Mouse (Mus musculus): ENCODE measurements around the gene Cryz. TPM values are rescaled to one million over a fixed set of nuclear protein-coding genes. Genes with fewer than 3 reads are reported as not detected.

The Cryz gene
- 12.5 and 13.4 TPM in 2 replicates for polyA plus RNA-seq (2015; fragmentation: Nextera tagmentation; extraction: Ambion mirVana)

- WGBS = under 1% methylated on average over 25 of the region's 25 CpGs
- peak within 1 kb of the TSS; percentile 83 for H3K9ac ChIP-seq (replicated peaks)
- peak; percentile 93 for ATAC-seq
- no peaks in the 10 kb centered on the region for H3K27me3 ChIP-seq
- peaks cover 27% of the 10 kb centered on the region for H3K36me3 ChIP-seq
- peak within 1 kb of the TSS; percentile 93 for H3K27ac ChIP-seq
- H3K4me1 ChIP-seq (replicated peaks) = peaks cover 13% of the 10 kb centered on the region
- H3K9me3 ChIP-seq = no peaks in the 10 kb centered on the region
- H3K4me3 ChIP-seq (replicated peaks) = peak within 1 kb of the TSS; percentile 89
- H3K4me2 ChIP-seq (replicated peaks) = peak within 1 kb of the TSS; percentile 74
These were observed at the start of gene Cryz for GRCm38 (mm10) chr3:154596488-154596933. Cryz (plus strand) TSS chr3:154596711.

DNA sequence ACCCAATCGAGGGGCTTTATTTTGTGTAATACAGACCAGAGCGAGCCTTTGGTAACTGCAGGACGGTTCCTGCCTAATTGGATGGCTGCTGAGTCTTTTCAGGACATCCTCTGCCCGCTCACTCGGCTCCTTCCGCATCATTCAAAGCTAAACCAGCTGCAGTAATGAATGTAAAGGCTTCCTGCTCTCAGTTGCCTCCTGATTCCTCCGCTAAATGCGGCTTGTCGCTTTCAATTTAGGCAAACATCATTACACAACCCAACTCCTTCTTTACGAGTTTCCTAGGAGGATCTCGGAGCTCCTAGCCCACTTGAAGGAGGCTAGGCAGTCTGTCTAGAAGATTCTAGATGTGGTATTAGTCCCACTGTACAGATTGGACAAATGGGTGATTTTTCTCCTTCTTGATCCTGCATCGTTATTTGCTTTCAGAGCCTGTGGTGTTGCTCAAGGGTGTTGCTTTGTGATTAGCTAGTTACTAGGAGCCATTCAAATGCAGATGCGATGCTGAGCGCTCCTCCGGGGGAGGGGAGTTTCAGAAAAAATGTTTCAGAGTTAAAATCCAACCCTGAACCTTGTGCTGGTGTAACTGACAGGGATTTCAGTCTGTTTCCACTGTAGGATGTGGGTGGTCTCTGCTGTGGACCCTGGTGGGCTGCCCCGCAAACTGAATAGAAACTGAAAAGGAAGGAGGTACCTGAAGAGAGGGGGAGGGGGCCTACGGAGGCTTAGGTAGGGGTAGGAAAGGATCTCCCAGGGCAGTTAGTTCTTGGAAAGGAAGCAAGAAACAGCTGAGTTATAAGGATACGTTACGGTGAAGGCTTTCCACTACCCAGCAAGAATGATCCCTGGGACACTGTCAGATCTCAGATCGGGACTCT is 48.7 kb upstream of the Cryz start:
- H3K4me2 ChIP-seq (replicated peaks) = peak overlapping the region; percentile 31
- peaks cover 58% of the 10 kb centered on the region for H3K27me3 ChIP-seq
- H3K36me3 ChIP-seq = no peaks in the 10 kb centered on the region
- H3K4me1 ChIP-seq (replicated peaks) = peaks cover 39% of the 10 kb centered on the region
- 0 out of 2 replicates have a peak, but pooled peaks have one; percentile 9 for ATAC-seq
- 3% methylated on average over 20 of the region's 20 CpGs for WGBS
- H3K9ac ChIP-seq (replicated peaks) = no peak overlapping the region
- H3K4me3 ChIP-seq (replicated peaks) = peak overlapping the region; percentile 8; the same call in 1 of the 2 replicates
- H3K27ac ChIP-seq = no peak overlapping the region
- H3K9me3 ChIP-seq = no peaks in the 10 kb centered on the region

- no peak for ATAC-seq
- Histone ChIP-seq H3K4me3 (replicated peaks) (no peak overlapping the region), H3K9ac (replicated peaks) (no peak overlapping the region), H3K36me3 (no peaks in the 10 kb centered on the region), H3K27ac (no peak overlapping the region), H3K9me3 (no peaks in the 10 kb centered on the region), H3K4me1 (replicated peaks) (peaks cover 39% of the 10 kb centered on the region), H3K4me2 (replicated peaks) (no peak overlapping the region), H3K27me3 (peaks cover 62% of the 10 kb centered on the region)
- 30% methylated on average over 8 of the region's 8 CpGs for WGBS
These were observed 47.6 kb upstream of the Cryz start for GRCm38 (mm10) chr3:154548868-154549301.

DNA sequence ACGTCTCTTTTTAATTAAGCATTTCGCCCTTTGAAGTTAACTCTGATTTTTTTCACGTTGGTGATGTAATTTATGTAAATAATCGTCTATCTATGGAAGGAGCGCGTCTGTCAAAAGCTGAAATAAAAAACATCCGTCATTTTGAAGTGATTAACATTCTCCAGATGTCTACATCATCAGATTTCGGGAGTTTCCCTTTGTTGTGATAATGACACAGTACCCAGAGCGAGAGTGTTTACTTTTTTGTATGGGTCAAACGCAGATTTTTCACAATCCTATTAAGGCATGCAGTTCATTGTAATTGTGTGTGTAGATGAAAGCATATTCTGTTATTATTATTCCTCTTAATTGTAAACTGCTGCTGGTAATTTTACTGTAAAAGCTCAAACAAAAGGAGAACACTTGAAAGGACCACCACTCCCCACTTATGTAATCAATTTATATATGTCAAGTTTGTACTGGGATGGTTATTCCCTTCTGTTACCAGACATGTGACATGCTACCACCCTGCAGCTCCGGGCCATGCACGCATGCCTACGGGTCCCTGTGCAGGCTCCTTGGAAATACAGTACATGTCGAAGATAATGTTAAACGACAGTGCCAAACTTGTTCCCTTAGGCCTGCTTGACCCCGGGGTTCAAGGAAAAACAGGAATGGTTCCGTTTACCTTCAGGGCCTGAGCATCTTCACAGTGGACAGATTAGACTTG is 46.0 kb upstream of the Cryz start:
- no peak overlapping the region for H3K27ac ChIP-seq
- H3K4me2 ChIP-seq (replicated peaks) = peak overlapping the region; percentile 4; the same call in 1 of the 2 replicates

GRCm38 (mm10) chr3:154551035-154551411 is 45.5 kb upstream of the Cryz start:
- no peak overlapping the region for H3K27ac ChIP-seq
- peak; percentile 86 for ATAC-seq
- 30% methylated on average over 5 of the region's 5 CpGs for WGBS

More for the DNA sequence above, 46.0 kb upstream of the Cryz start:
- Histone ChIP-seq H3K27me3 (peaks cover 58% of the 10 kb centered on the region), H3K4me3 (replicated peaks) (no peak overlapping the region), H3K9ac (replicated peaks) (no peak overlapping the region), H3K36me3 (no peaks in the 10 kb centered on the region), H3K9me3 (no peaks in the 10 kb centered on the region), H3K4me1 (replicated peaks) (peaks cover 39% of the 10 kb centered on the region)
- 23% methylated on average over 17 of the region's 17 CpGs for WGBS
- ATAC-seq = peak; percentile 91

GRCm38 (mm10) chr3:154562192-154562591 is 34.3 kb upstream of the Cryz start:
- Histone ChIP-seq H3K27ac (no peak overlapping the region), H3K27me3 (peaks cover 16% of the 10 kb centered on the region), H3K4me3 (replicated peaks) (no peak overlapping the region), H3K9ac (replicated peaks) (no peak overlapping the region), H3K4me1 (replicated peaks) (no peaks in the 10 kb centered on the region), H3K36me3 (no peaks in the 10 kb centered on the region), H3K4me2 (replicated peaks) (no peak overlapping the region), H3K9me3 (no peaks in the 10 kb centered on the region)
- 95% methylated on average over 3 of the region's 3 CpGs for WGBS
- no peak for ATAC-seq

More at GRCm38 (mm10) chr3:154551035-154551411, 45.5 kb upstream of the Cryz start:
- peak overlapping the region; percentile 4; the same call in 1 of the 2 replicates for H3K4me2 ChIP-seq (replicated peaks)
- H3K4me1 ChIP-seq (replicated peaks) = peaks cover 39% of the 10 kb centered on the region
- H3K9me3 ChIP-seq = no peaks in the 10 kb centered on the region
- no peak overlapping the region for H3K4me3 ChIP-seq (replicated peaks)
- no peak overlapping the region for H3K9ac ChIP-seq (replicated peaks)
- peaks cover 52% of the 10 kb centered on the region for H3K27me3 ChIP-seq
- H3K36me3 ChIP-seq = no peaks in the 10 kb centered on the region

DNA sequence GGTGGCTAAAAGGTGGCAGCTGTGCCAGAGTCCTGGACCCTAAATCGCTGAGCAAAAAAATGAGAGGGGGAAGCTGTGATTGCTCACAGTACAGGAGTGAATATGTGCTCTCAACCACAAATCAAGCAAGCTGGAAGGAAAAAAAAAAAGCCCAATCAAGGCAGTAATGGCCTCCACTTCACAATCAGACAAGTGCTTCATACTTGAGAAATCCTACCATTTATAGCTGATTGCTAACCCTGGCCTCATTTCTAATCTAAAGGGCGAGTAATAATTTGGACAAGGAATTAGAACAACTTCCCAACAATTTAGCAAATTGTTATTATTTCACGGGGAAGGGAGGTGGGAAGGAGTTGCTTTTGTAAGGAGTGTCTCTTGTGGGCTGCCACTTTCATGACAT is 31.1 kb upstream of the Cryz start:
- 74% methylated on average over 3 of the region's 3 CpGs for WGBS
- Histone ChIP-seq H3K9ac (replicated peaks) (no peak overlapping the region), H3K27me3 (peaks cover 26% of the 10 kb centered on the region), H3K4me3 (replicated peaks) (no peak overlapping the region), H3K9me3 (no peaks in the 10 kb centered on the region), H3K4me1 (replicated peaks) (peaks cover 5% of the 10 kb centered on the region; the same call in 1 of the 2 replicates), H3K36me3 (no peaks in the 10 kb centered on the region), H3K27ac (no peak overlapping the region), H3K4me2 (replicated peaks) (no peak overlapping the region)
- ATAC-seq = no peak

DNA sequence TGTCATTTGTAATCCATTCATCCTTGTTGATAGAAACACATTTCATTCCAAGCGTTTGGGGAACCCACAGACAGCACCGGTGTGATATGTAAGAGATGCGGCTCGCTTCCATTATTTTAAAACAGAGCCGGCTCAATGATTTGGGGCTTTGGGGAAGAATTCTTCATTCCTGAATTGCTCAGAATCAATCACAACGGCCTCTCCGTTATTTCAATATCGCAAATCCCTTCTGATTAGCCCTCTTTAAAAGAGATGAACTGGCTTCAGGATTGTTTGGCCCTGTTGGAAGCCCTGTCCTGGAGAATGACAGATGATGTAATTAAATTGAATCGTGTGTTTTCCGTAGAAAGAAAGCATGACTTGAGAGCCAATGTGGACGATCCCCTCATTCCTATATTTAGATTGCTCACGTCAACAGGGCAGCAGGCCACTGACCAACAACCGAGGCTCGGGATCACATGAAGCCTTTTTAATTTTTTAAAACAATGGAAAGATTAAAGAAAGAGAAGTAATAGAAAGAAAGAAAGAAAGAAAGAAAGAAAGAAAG is 26.4 kb upstream of the Cryz start:
- 18% methylated on average over 14 of the region's 14 CpGs for WGBS
- Histone ChIP-seq H3K27ac (no peak overlapping the region), H3K36me3 (no peaks in the 10 kb centered on the region), H3K4me2 (replicated peaks) (peak overlapping the region; percentile 42), H3K9me3 (no peaks in the 10 kb centered on the region), H3K27me3 (peaks cover 28% of the 10 kb centered on the region), H3K4me3 (replicated peaks) (no peak overlapping the region), H3K9ac (replicated peaks) (no peak overlapping the region), H3K4me1 (replicated peaks) (peaks cover 14% of the 10 kb centered on the region)
- no peak for ATAC-seq

DNA sequence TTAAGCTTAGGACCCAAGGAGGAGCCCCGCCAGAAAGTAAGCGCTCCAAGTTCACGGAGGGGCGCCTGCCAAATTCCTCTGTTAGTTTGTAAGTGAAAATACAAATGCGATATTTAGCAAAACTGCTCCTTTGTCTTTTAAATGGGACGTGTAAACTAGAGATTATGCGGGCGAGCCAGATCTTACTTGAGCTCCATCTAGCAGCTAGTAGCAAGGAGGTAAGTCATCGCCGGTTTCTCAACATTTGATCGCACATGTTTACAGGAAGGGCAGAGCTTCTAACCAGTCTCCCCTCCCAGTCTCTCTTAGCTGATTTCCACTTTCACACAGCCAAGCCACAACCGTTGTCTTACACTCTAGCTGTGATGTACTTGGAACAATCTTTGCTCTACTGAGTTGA is 25.7 kb upstream of the Cryz start:
- Histone ChIP-seq H3K36me3 (no peaks in the 10 kb centered on the region), H3K4me1 (replicated peaks) (peaks cover 14% of the 10 kb centered on the region), H3K4me3 (replicated peaks) (0 out of 2 replicates have a peak overlapping the region, but pooled peaks have one; percentile 9), H3K27me3 (peaks cover 28% of the 10 kb centered on the region), H3K27ac (no peak overlapping the region), H3K4me2 (replicated peaks) (peak overlapping the region; percentile 42), H3K9me3 (no peaks in the 10 kb centered on the region), H3K9ac (replicated peaks) (no peak overlapping the region)
- ATAC-seq = no peak
- 9% methylated on average over 12 of the region's 12 CpGs for WGBS

GRCm38 (mm10) chr3:154572341-154572972 is 24.1 kb upstream of the Cryz start:
- H3K4me1 ChIP-seq (replicated peaks) = peaks cover 14% of the 10 kb centered on the region
- no peak overlapping the region for H3K9ac ChIP-seq (replicated peaks)
- H3K36me3 ChIP-seq = no peaks in the 10 kb centered on the region
- H3K4me3 ChIP-seq (replicated peaks) = no peak overlapping the region
- H3K27me3 ChIP-seq = peaks cover 20% of the 10 kb centered on the region
- H3K27ac ChIP-seq = no peak overlapping the region
- H3K9me3 ChIP-seq = no peaks in the 10 kb centered on the region
- 11% methylated on average over 12 of the region's 12 CpGs for WGBS
- 0 out of 2 replicates have a peak overlapping the region, but pooled peaks have one; percentile 19 for H3K4me2 ChIP-seq (replicated peaks)
- ATAC-seq = peak; percentile 90

DNA sequence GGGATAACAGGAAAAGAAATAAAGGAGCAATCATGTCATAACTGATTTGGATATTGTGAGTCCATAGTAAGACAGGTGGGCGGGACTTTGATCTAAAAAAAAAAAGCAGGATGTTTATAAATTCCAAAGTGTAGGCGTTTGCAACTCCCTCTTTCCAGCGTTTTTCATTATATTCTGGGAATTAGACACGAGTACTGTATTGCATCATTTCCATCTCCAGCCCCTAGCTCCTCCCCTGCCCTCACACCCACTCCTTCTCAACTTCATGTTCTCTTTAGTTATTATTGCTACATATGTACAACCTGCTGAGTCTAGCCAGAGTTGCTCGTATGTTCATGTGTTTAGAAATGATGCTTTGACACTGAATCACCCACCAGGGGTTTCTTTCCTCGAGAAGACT is 22.8 kb upstream of the Cryz start:
- Histone ChIP-seq H3K4me1 (replicated peaks) (peaks cover 14% of the 10 kb centered on the region), H3K4me3 (replicated peaks) (no peak overlapping the region), H3K4me2 (replicated peaks) (no peak overlapping the region), H3K9ac (replicated peaks) (no peak overlapping the region), H3K27ac (no peak overlapping the region), H3K27me3 (peaks cover 13% of the 10 kb centered on the region), H3K9me3 (no peaks in the 10 kb centered on the region), H3K36me3 (peaks cover 1% of the 10 kb centered on the region)
- WGBS = 77% methylated on average over 6 of the region's 6 CpGs
- ATAC-seq = no peak

Measured in midbrain, embryonic 13.5 days (tissue).